Mouse (Mus musculus) right cerebral cortex, postnatal 14 days (tissue): Measurements from ENCODE around the gene Camk2d.

Experiments
- DNase-seq: peaks from one replicate; pipeline ENCODE4 v3.0.0; 2022

The Camk2d gene

DNA sequence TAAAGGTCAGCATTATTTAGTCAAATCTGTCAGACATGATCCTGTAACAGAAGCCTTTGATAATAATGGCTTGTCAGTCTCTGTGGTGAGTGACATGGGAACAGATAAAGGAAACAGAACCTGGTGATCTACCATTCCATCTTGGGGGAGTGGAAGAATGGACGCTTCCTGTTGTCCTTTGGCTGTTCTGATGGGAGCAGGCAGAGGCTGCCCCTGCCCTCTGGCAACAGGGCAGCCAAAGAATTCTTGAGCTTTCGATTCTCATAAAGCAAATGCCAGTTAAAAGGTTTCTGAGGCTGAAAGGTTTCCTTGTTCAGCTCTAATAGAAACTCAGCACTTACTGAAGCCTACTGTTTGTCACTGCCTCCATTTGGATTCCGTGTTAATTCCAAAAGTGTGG, 60.1 kb downstream of the Camk2d start:
- DNase-seq: no peak

DNA sequence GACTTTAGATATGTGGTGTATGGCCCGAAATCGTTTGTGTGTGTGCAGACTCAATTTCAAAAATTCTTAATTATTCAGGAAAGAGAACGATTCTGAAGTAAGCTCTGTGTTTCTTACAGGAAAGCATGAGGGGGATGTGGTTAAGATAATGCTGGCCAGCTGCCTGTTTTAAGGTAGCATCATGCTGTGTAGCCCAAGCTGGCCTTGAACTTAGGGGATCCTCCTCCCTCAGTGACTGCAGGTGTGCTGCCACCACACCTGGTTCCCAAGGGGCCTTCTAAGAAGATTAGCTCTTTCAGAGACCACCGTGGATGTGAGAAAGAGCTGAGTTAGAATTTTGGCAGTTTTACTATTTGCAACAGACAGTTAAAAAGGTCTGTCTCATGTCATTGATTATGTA, 61.8 kb downstream of the Camk2d start:
- no peak for DNase-seq

- DNase-seq: no peak
Observed at GRCm38 (mm10) chr3:126658791-126659190, 62.7 kb downstream of the Camk2d start.

GRCm38 (mm10) chr3:126659235-126659634, 63.1 kb downstream of the Camk2d start:
- DNase-seq: no peak

- DNase-seq: no peak
Observed at GRCm38 (mm10) chr3:126659832-126660564, 63.9 kb downstream of the Camk2d start.

GRCm38 (mm10) chr3:126660575-126660974, 64.5 kb downstream of the Camk2d start:
- no peak for DNase-seq

DNA sequence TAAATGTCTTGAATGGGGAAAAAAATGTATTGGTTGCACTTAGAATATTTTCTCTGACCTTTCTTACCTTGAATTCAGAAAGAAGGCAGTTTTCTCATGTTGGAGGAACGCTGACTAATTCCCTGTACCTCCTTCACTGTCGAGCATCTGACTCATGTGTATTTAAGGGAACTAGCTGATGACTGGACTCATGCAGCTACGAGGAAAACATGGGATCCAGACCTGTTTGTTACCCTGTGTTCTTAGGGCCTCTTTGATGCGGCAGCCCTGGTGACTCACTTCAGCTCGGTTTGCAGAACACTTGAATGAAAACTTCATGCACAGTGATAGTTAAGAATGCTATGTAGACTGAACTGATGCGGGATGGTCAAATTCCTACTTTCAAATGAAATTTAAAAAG, 64.9 kb downstream of the Camk2d start:
- DNase-seq: no peak

DNA sequence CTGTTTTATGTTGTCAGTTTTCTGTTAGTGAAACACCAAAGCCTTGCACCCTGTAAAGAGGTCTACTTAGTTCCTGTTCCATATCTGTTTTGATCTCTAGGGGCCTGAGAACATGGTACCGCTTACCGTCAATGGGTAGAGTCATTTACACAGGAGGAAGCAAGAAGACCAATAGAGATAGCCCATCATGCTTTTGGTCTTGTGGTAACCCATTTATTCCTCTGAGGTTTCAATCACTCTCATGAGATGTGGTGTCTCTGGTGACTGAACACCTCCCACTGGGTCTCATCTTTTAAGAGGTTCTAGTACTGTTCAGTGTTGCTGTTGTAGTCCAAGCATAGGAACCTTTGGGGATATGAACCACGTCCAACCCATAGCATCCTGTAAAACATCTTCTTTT, 65.8 kb downstream of the Camk2d start:
- DNase-seq: no peak

DNA sequence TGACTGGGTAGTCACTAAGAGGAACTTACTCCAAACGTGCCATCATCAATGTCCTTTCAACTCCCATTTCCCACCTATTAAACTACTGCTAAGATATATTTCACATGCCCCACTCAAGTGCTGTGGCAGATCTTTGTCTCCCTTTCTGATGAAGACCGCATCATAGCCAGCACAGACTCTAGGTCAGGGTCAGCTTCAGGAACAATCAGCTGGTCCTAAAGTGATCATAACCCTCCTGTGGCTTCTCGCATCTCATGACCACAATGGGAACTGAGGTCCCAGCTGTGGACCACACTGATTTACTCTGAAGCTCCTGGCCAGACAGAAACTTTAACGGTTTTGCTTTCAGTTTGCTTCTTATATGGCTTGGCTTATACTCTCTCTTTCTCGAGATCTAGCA, 67.3 kb downstream of the Camk2d start:
- no peak for DNase-seq

- DNase-seq: no peak
Observed at GRCm38 (mm10) chr3:126665866-126666265, 69.8 kb downstream of the Camk2d start.

GRCm38 (mm10) chr3:126667019-126667418, 70.9 kb downstream of the Camk2d start:
- DNase-seq: no peak

GRCm38 (mm10) chr3:126667451-126667850, 71.3 kb downstream of the Camk2d start:
- DNase-seq: peak; percentile 44

DNA sequence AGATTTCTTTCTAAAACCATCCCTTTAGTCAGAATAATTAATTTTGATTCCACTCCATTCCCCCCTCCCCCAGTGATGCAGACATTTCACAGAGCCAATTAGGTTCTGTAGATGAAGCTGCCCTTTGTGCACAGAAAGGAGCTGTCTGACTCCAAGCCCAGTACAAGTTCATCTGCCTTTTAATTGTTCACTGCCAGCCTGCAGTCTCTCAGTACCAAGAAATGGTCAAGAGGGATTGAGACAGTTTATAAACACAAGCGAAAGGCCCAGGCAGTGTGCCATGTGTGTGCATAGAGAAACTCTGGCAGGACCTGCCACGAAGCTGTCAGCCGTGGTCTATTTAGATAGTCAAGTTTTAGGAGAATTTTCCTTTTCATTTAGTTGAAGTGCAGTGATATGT, 72.0 kb downstream of the Camk2d start:
- no peak for DNase-seq

DNA sequence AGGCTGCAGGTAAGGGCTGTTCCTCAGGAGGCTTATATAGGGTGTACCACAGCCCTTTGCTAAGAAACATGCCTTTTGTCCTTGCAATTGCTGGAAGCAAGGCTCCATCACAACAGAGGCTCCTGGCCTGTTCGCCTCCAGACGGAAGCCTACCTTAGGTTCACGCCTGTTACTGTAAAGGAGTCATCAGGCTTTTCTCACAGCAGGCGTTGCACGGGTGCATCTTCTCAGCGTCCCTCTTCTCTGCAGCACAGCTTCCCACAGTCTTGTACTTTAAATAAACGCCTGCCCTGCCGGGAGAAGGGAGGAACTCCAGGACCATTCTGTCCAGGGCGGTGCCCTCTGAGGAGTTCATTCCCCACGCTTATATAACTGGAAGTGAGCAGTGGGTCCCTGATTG, 72.6 kb downstream of the Camk2d start:
- no peak for DNase-seq

GRCm38 (mm10) chr3:126670413-126670812, 74.3 kb downstream of the Camk2d start:
- DNase-seq: no peak

DNA sequence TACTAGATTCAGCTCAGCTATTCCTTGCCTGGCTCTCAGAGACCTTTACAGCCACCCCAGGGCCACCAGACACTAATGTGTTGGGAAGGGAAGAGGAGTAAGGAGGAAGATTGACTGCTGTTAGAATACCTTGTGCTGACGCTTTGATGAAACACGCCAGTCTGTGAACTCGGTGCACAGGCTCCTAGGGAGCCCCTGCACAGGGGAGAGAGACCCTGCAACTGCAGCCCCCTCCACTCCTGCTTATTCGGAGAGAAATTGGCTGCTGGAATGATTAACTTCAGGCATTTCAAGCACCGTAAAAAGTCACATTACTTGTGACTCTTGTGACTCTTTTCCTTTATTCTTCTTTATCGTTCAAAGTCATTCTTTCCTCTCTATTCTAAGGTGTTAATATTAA, 75.2 kb downstream of the Camk2d start:
- DNase-seq: no peak

GRCm38 (mm10) chr3:126681051-126681450, 84.9 kb downstream of the Camk2d start:
- DNase-seq: no peak

GRCm38 (mm10) chr3:126681996-126682395, 85.9 kb downstream of the Camk2d start:
- DNase-seq: no peak

GRCm38 (mm10) chr3:126685363-126685762, 89.3 kb downstream of the Camk2d start:
- no peak for DNase-seq

DNA sequence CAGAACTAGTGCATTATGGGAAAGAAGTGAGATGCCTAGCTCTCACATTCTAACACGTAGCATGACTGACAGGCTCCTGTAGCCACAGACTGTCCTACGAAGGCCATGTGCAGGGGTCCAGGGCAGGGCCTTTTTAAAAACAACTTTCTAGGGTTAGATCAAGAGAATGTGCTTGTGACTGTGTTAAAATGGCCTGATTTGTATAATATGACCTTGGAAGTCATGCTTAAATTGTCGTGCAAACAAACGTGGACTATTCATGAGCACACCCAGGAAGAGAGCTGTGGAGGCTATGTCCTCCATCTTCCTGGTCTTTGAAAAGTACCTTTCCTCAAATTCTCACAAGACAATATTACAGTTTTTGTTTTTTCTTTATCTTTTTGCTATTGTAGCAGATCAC, 91.0 kb downstream of the Camk2d start:
- DNase-seq: no peak

DNA sequence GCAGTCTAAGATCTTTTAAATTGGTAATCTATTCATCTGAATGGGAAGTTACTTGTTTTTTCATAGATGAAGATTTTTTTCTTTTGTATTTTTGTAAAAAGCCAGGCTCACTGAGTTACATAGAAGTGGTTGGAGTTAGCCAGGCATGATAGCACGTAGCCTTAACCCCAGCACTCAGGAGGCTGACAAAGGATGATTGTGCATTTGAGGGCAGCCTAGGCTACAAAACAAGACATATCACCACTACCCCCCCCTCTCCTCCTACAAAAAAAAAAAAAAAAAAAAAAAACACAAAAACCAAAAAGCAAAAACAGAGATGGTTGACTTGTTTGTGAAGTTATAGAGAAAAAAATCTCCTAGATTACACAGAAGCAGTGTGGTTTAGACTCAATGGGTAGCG, 92.4 kb downstream of the Camk2d start:
- no peak for DNase-seq

DNA sequence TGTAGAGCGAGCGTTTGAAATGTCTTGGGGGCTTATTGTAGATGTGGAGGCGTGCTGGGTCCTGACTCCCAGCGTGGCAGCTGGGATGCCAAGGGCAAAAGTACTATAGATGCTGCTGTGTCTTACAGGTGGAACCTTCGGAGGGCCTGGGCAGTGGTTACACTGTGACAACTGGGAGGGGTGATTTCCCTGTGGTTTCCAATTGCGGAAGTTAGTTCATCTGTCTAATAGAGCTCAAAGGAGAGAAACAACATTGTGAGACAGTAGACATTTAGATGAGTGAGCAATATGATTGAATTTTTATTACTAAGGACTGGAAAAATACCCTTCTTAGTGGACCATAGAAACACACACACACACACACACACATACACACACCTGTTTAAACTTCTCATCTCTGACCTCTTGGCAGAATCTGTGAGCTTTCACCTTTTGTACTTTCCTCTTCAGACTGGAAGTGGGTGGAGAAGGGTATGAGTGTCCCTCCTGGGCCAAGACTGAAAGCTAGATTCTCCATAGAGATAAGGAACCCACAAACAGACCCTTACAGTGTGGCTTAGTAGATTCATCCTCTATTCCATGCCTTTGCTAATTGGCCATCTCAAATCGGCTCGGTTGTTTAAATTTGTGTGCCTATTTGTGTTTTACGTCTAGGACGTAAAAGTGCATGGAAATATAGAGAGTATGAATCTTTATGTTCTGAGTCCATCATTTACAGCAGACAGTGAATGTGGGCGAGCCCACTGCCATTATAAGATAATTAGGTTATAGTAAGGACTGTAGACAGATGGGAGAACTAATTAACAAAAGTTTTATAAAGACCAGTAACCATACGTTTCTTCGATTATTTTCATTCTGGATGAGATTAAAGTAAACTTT, 94.8 kb downstream of the Camk2d start:
- no peak for DNase-seq

- no peak for DNase-seq
Observed at GRCm38 (mm10) chr3:126691565-126691964, 95.5 kb downstream of the Camk2d start.

DNA sequence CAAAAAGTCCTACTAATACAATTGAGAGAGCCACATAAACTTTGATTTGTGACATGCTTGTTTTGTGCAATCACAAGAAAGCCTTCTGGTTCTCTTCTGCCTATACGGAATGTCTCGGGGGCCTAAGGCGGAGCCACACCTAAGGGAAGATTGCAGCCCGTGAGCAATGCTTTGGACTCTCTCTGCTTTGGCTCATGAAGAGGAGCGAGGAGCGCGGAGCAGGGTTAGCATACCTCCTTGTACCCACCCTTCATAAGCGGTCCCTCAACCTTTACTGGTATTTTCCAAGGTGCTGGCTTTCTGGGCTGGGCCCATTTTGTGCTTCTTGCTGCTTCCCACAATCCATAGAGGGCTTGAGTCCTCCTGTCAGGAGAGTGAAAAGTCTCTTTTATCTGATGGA, 96.7 kb downstream of the Camk2d start:
- no peak for DNase-seq
